Mouse (Mus musculus) WW6 (cell line): ENCODE data around the gene Slamf7.

ENCODE experiments used
- DNase-seq: peaks from one replicate; pipeline ENCODE4 v3.0.0-alpha.2; 2013; ENCODE audit warnings: low read depth, low spot score

Gene Slamf7

GRCm38 (mm10) chr1:171637101-171637500 lies 15.7 kb downstream of the Slamf7 start:
- DNase-seq: no peak

- no peak for DNase-seq
These were observed 17.1 kb downstream of the Slamf7 start for GRCm38 (mm10) chr1:171635696-171636095.

- DNase-seq: no peak
These were observed 21.4 kb downstream of the Slamf7 start for GRCm38 (mm10) chr1:171631447-171631846.

GRCm38 (mm10) chr1:171630912-171631311 lies 21.9 kb downstream of the Slamf7 start:
- DNase-seq: no peak

GRCm38 (mm10) chr1:171630041-171630440 lies 22.8 kb downstream of the Slamf7 start:
- DNase-seq: no peak

GRCm38 (mm10) chr1:171629168-171629567 lies 23.7 kb downstream of the Slamf7 start:
- no peak for DNase-seq

- no peak for DNase-seq
These were observed 25.0 kb downstream of the Slamf7 start for GRCm38 (mm10) chr1:171627801-171628200.

- DNase-seq: no peak
These were observed 32.7 kb downstream of the Slamf7 start for GRCm38 (mm10) chr1:171620091-171620490.

- DNase-seq: no peak
These were observed 33.2 kb downstream of the Slamf7 start for GRCm38 (mm10) chr1:171619645-171620044.

GRCm38 (mm10) chr1:171619001-171619400 lies 33.8 kb downstream of the Slamf7 start:
- no peak for DNase-seq

GRCm38 (mm10) chr1:171616881-171617515 lies 35.8 kb downstream of the Slamf7 start:
- DNase-seq: no peak

- DNase-seq: no peak
These were observed 38.9 kb downstream of the Slamf7 start for GRCm38 (mm10) chr1:171613962-171614361.

GRCm38 (mm10) chr1:171610781-171611180 lies 42.1 kb downstream of the Slamf7 start:
- DNase-seq: no peak

- DNase-seq: no peak
These were observed 42.8 kb downstream of the Slamf7 start for GRCm38 (mm10) chr1:171610026-171610425.

- no peak for DNase-seq
These were observed 45.7 kb downstream of the Slamf7 start, which contains the start of gene Ly9 for GRCm38 (mm10) chr1:171607176-171607575. TSS of gene Ly9 (minus strand) at chr1:171607410.

GRCm38 (mm10) chr1:171606656-171607055 lies 46.2 kb downstream of the Slamf7 start:
- no peak for DNase-seq

GRCm38 (mm10) chr1:171604686-171605085 lies 48.1 kb downstream of the Slamf7 start:
- no peak for DNase-seq

GRCm38 (mm10) chr1:171584584-171584983 lies 68.3 kb downstream of the Slamf7 start:
- no peak for DNase-seq
